Mouse (Mus musculus) Patski (cell line): Measurements from ENCODE around the gene Rpl7l1. TPM values are rescaled to one million over a fixed set of nuclear protein-coding genes. Genes with fewer than 3 reads are reported as not detected.

ENCODE experiments used
- ATAC-seq: fragments of 100-300 bp; one replicate; pipeline ENCODE4 v1.8.0; 2021
- CTCF ChIA-PET: fragments of 350-600 bp; sonication (Branson Sonifier 250); formaldehyde crosslinking; loops from one replicate; lab custom pipeline; 2022; ENCODE audit warnings: inconsistent platforms; lab: Charles Lee
- POLR2A ChIA-PET: fragments of 350-600 bp; sonication (Branson Sonifier 250); formaldehyde crosslinking; loops from one replicate; lab custom pipeline; 2022; ENCODE audit warnings: antibody characterized with exemption, inconsistent platforms; lab: Charles Lee
- DNase-seq: peaks from one replicate; pipeline ENCODE4 v3.0.0-alpha.2; 2011; ENCODE audit warnings: low read depth, low spot score
- H3K27me3 ChIP-seq: fragments of 371-371 bp; one replicate; pipeline ENCODE4 v1.5.1; 2021
- CTCF ChIP-seq: fragments of 100-300 bp; IDR thresholded peaks from one replicate; pipeline ENCODE4 v1.5.1; 2021
- in situ Hi-C: fragments of 300-500 bp; cut with MboI; formaldehyde crosslinking; loops from 3 replicates; pipeline ENCODE4 v1.11.1; 2018; ENCODE audit warnings: low pct_unique_long_range_greater_than_20kb, mixed read lengths
- polyA plus RNA-seq: library from polyadenylated mRNA; unstranded; gene quantifications from one replicate; pipeline ENCODE4 v1.2.3, GENCODE M21; 2021

The Rpl7l1 gene
- 119 TPM for polyA plus RNA-seq

DNA sequence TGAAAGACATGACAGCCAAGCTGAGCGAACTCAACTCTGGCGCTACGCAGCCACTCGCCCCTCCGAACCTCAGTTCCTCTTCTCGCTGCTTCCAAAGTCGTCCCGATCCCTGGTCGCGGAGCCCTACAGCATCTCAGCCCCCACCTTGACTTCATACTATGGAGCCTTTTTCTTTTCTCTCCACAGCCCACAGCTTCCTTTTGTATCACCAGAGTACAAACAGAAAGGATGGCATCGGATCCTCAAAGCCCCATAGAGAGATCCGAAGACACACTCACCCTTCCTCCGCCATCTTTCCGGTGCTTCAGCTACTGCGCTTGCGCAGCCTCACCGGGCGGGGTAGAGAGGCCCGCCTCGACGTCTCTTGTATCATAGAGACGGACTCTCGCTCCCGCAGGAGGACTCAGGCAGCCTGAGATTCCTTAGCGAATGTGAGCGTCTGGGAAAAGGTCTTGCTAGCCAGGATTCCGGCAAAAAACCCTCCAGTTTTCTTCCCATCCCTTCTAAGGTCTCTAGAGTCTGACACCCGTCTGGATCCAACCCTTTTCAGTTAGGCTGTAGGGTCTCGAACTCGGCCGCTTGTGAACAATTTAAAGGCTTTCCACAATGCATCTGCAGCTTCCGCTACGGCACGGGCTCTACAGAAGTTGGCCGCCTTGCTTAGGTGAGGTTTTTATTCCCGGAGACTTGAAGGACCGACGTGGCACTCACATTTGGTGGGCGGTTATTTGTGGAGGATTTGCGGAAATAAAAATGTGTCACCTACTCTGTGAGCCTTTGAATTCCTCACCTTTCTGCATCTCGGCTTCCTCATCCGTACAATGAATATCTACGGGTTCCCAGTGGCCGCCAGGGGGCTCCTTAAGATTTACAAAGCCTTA is at the start of gene Rpl7l1:
Gene Rpl7l1, minus strand, starts transcription at position 332 of the 881 bp plus-strand sequence.
- peak; percentile 94 for TF ChIP-seq CTCF
- in situ Hi-C loops, result loop anchor here (5.0 kb wide), 2 partner anchors 70 to 100 kb away; no protein-coding TSS in a partner anchor
- ChIA-PET POLR2A (interaction anchor here (0.8 to 1.7 kb wide), 3 partner anchors 75 to 109 kb away, joined by 3 to 9 read pairs (median 4); partner anchors contain the start of gene Bicral), CTCF (interaction anchor here (0.7 to 1.1 kb wide), 3 partner anchors 103 to 108 kb away, joined by 3 to 4 read pairs (median 3); partner anchors contain the start of gene Tbcc)
- ATAC-seq (peak; percentile 72), DNase-seq (peak; percentile 77)
- no peaks in the 10 kb centered on the region for H3K27me3 ChIP-seq

DNA sequence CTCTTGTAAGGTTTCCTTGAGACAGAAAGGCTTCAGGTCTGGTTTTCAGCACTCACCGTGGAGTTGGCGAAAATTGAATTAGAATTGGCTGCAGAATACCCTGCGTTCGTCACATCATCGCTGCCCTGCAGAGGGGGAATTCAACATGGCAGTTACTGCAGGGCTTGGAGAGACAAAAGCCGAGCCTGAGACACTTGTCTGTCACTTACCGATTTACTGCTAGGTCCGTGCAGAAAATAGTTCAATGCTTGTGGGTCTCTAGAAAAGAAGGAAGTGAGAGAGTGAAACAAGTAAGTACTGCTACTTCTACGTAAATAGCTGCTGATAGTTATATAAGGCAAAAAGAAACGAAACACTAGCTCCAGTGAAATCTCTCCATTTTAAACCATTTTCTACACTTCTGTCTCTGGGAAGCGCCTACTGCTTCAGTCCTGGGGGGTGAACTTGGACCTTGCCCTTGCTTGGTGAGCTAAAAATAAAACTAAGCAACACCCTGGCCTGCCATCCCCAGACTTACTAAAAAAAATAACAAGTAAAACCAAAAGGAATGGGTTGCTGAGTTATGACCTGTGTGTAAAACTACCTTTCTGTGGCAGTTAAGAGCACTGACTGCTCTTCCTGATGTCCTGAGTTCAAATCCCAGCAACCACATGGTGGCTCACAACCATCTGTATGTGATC is 47.5 kb upstream of the Rpl7l1 start:
- no peaks in the 10 kb centered on the region for H3K27me3 ChIP-seq
- in situ Hi-C loops, result no loop called here
- ATAC-seq (no peak), DNase-seq (no peak)
- CTCF ChIA-PET, result interaction anchor here (1.2 kb wide), 1 partner anchor 11 kb away, joined by 3 read pairs; no protein-coding TSS in a partner anchor
- no peak for TF ChIP-seq CTCF
- POLR2A ChIA-PET, result interaction anchor here (1.0 kb wide), 1 partner anchor 12 kb away, joined by 4 read pairs; no protein-coding TSS in a partner anchor

DNA sequence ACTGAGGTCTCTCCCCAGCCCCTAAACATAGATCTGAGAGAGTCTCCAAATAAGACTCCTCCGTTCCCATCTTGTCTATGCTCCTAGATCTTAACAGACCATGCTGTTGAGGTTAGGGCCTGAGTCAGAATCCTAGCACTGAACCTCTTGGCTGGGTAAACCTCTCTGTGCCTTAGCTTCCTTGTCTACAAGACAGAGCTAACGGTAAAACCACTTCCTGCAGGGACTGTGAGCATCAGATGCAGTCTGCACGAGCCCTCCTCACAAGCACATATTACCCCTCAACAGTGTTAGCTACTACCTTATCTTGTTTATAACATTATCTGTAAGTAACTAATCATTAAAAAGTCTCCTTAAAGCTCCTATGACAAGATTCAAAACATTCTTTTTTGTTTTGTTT is 46.5 kb upstream of the Rpl7l1 start:
- in situ Hi-C loops, result no loop called here
- CTCF ChIA-PET, result interaction anchor here (1.2 kb wide), 1 partner anchor 12 kb away, joined by 3 read pairs; no protein-coding TSS in a partner anchor
- no peak for DNase-seq
- ATAC-seq, result no peak
- TF ChIP-seq CTCF, result no peak
- POLR2A ChIA-PET, result no interaction called here
- no peaks in the 10 kb centered on the region for H3K27me3 ChIP-seq

GRCm38 (mm10) chr17:46823091-46823490 is 40.6 kb upstream of the Rpl7l1 start:
- no peak for DNase-seq
- POLR2A ChIA-PET, result no interaction called here
- in situ Hi-C loops, result no loop called here

DNA sequence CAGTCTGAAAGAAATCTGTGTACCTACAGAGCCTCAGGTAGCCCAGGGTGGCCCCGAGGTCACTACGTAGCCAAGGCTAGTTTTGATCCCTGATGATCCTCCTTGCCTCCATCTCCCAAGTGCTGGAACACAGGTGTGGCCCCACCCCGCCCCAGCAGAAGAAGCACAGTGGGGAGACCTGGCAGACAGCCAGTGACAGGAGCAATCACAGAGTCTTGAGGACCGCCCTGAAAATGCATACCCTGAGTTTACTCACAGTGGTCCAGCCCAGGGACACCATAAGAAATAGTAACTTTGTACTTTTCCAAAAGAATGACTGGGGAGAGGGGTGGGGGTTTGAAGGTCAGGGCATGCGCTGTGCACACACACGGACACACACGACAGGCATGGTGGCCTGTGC is 38.2 kb upstream of the Rpl7l1 start:
- no peak for TF ChIP-seq CTCF
- ChIA-PET CTCF (no interaction called here), POLR2A (interaction anchor here (1.2 kb wide), 1 partner anchor 12 kb away, joined by 3 read pairs; no protein-coding TSS in a partner anchor)

More at GRCm38 (mm10) chr17:46823091-46823490, 40.6 kb upstream of the Rpl7l1 start:
- no peak for TF ChIP-seq CTCF
- CTCF ChIA-PET, result no interaction called here
- ATAC-seq, result no peak
- H3K27me3 ChIP-seq, result no peaks in the 10 kb centered on the region

DNA sequence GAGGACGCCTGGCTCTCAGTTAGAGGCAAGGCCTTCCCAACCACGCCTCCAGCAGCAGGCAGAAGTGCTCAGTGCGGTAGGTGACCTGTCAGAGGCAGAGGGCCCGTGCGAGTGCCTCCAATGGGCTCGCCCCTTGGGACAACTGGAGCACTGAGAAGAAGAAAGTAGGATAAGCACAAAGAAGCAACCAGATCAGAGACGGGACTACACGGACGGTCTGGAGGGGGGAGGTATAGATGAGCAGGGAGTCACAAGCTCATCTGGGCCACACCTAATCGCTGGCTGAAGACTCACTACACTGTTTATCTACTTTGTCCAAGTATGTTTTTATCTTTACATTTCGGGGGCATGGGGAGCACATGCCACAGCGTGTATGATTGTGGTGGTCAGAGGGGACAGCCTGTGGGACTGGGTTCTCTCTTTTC is 35.3 kb upstream of the Rpl7l1 start:
- TF ChIP-seq CTCF, result no peak
- DNase-seq, result no peak
- in situ Hi-C loops, result no loop called here
- ChIA-PET POLR2A (no interaction called here), CTCF (no interaction called here)
- no peaks in the 10 kb centered on the region for H3K27me3 ChIP-seq
- ATAC-seq, result no peak

More for the DNA sequence above, 38.2 kb upstream of the Rpl7l1 start:
- ATAC-seq (no peak), DNase-seq (no peak)
- no peaks in the 10 kb centered on the region for H3K27me3 ChIP-seq
- in situ Hi-C loops, result no loop called here

GRCm38 (mm10) chr17:46816306-46816705 is 33.8 kb upstream of the Rpl7l1 start:
- ATAC-seq (no peak), DNase-seq (no peak)
- CTCF ChIA-PET, result no interaction called here
- H3K27me3 ChIP-seq, result no peaks in the 10 kb centered on the region
- no peak for TF ChIP-seq CTCF
- in situ Hi-C loops, result no loop called here
- POLR2A ChIA-PET, result no interaction called here

GRCm38 (mm10) chr17:46814497-46814896 is 32.0 kb upstream of the Rpl7l1 start:
- no peaks in the 10 kb centered on the region for H3K27me3 ChIP-seq
- POLR2A ChIA-PET, result interaction anchor here (0.6 kb wide), 1 partner anchor 47 kb away, joined by 3 read pairs; no protein-coding TSS in a partner anchor
- DNase-seq (no peak), ATAC-seq (no peak)
- in situ Hi-C loops, result no loop called here
- CTCF ChIA-PET, result no interaction called here
- TF ChIP-seq CTCF, result no peak

DNA sequence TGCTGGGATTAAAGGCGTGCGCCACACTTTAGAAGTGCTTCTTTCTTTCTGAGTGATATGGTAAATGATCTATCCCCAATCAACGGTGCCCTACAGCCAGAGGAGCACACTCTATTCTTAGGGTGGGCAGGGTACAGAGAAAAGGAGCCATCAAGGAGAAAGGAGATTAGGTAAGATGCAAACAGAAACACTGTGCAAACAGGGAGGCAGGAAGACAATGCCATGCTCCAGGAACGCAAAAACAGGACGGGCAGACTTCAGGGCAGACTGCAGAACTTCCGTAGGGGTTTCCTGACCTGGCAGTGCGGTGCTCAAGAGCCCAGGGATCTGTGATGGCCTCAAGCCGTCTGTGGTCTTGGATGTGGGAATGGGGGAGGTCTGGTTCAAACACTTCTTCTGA is 31.2 kb upstream of the Rpl7l1 start:
- no peak for TF ChIP-seq CTCF
- ChIA-PET POLR2A (no interaction called here), CTCF (no interaction called here)
- DNase-seq, result no peak
- in situ Hi-C loops, result no loop called here
- no peaks in the 10 kb centered on the region for H3K27me3 ChIP-seq
- no peak for ATAC-seq

GRCm38 (mm10) chr17:46812442-46812841 is 30.0 kb upstream of the Rpl7l1 start:
- no peak for ATAC-seq
- no peak for DNase-seq
- ChIA-PET CTCF (interaction anchor here (0.9 kb wide), 1 partner anchor 39 kb away, joined by 3 read pairs; no protein-coding TSS in a partner anchor), POLR2A (no interaction called here)
- no peaks in the 10 kb centered on the region for H3K27me3 ChIP-seq
- in situ Hi-C loops, result no loop called here
- TF ChIP-seq CTCF, result no peak
